Mouse (Mus musculus): ENCODE measurements around the gene Khdc4. TPM values are rescaled to one million over a fixed set of nuclear protein-coding genes. Genes with fewer than 3 reads are reported as not detected.

Khdc4 gene
- total RNA-seq, 2 experiments from 2014 or later = 54.0 to 57.1 TPM

Other genes with a start within 250 kb of the Khdc4 start
- 10 to 100 TPM; 49.2 to 57.9 TPM for gene Sema4a, start 224.6 kb upstream of the Khdc4 start, total RNA-seq (2021)
- 10 to 100 TPM; 42.1 to 48.7 TPM for gene Lmna, start 175.8 kb upstream of the Khdc4 start, total RNA-seq (2021)
- 1 to 10 TPM; 2.8 to 3.0 TPM for gene Mex3a, start 153.4 kb upstream of the Khdc4 start, total RNA-seq (2021)
- not detected for gene Rab25, start 137.5 kb upstream of the Khdc4 start, total RNA-seq (2021)
- 10 to 100 TPM; 96.9 to 99.5 TPM for gene Lamtor2, start 132.7 kb upstream of the Khdc4 start, total RNA-seq (2021)
- 100 to 1,000 TPM; 128 to 129 TPM for gene Ubqln4, start 132.0 kb upstream of the Khdc4 start, total RNA-seq (2021)
- 100 to 1,000 TPM in 1 of 2 experiments, 10 to 100 TPM in 1; 97.7 to 106 TPM for gene Ssr2, start 109.9 kb upstream of the Khdc4 start, total RNA-seq (2021)
- gene Arhgef2, start 79.8 kb upstream of the Khdc4 start, total RNA-seq (2021) = 100 to 1,000 TPM; 245 to 246 TPM
- gene Rxfp4, start 32.7 kb upstream of the Khdc4 start, total RNA-seq (2021) = not detected
- gene Rit1, start 31.0 kb downstream of the Khdc4 start, total RNA-seq (2021) = 10 to 100 TPM; 49.1 to 49.9 TPM
- gene Syt11, start 89.4 kb downstream of the Khdc4 start, total RNA-seq (2021) = 100 to 1,000 TPM; 527 to 544 TPM
- 10 to 100 TPM; 41.2 to 46.0 TPM for gene Gon4l, start 149.4 kb downstream of the Khdc4 start, total RNA-seq (2021)
- gene Msto1, start 228.2 kb downstream of the Khdc4 start, total RNA-seq (2021) = 10 to 100 TPM; 22.5 to 23.6 TPM

All from left cerebral cortex, postnatal 25 days (tissue).